Mouse (Mus musculus): ENCODE measurements around the gene Cd300lg.

DNA sequence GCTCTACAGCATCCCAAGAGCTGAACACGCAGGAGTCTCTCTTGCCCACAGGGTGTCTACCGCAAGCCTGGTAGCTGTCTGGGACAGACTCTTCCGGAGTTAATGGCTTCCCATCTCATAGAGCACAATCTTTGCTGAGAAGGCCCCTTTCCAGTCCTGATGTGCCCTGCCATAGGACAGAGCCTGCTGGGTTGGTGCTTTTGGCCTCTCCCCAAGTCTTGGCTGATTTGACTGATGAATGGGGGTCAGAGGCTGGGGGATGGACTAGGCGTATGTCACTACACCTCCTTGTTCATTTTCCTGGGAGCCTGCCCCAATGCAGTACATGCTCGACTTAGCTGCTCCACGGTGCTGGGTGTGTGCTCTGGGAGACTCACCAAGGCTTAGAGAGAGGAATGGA, 3.5 kb upstream of the Cd300lg start:
- TF ChIP-seq POLR2A (IDR thresholded peaks at IDR 0.05; ENCODE audit: control insufficient read depth, extremely low read depth, insufficient read depth, low read length, poor library complexity) (no peak), CTCF (IDR thresholded peaks at IDR 0.05; ENCODE audit: borderline replicate concordance, control insufficient read depth, extremely low read depth, insufficient read depth, low read length, poor library complexity) (no peak)
